Mouse (Mus musculus) myocyte (in vitro differentiated cells): ENCODE data around the gene Atp1b1.

Experiments used
- CEBPB ChIP-seq: IDR thresholded peaks from 2 replicates; pipeline ENCODE4 v1.6.1; 2011; ENCODE audit warnings: mild to moderate bottlenecking, moderate library complexity; ENCODE audit not compliant: poor library complexity, insufficient read depth, severe bottlenecking
- E2F4 ChIP-seq: IDR thresholded peaks from one replicate; pipeline ENCODE4 v1.6.1; 2011; ENCODE audit warnings: mild to moderate bottlenecking, control low read depth, moderate library complexity; ENCODE audit not compliant: insufficient read depth
- MAX ChIP-seq: IDR thresholded peaks from one replicate; pipeline ENCODE4 v1.6.1; 2011; ENCODE audit warnings: low read depth, mild to moderate bottlenecking, control low read depth
- MYOD1 ChIP-seq, 3 experiments: IDR thresholded peaks; one replicate each; pipeline ENCODE4 v1.6.1; 2011; ENCODE audit warnings: control low read depth in 2 of 3, low read depth in 2 of 3, mild to moderate bottlenecking in 2 of 3, moderate library complexity in 1 of 3; ENCODE audit not compliant: insufficient read length in 2 of 3, control insufficient read depth in 1 of 3
- MYOG ChIP-seq, 3 experiments: IDR thresholded peaks; one replicate each; pipeline ENCODE4 v1.6.1; 2011; ENCODE audit warnings: control low read depth in 2 of 3, low read depth in 2 of 3, mild to moderate bottlenecking in 2 of 3; ENCODE audit not compliant: insufficient read length in 2 of 3, control insufficient read depth in 1 of 3, insufficient read depth in 1 of 3
- POLR2A ChIP-seq: IDR thresholded peaks from one replicate; pipeline ENCODE4 v1.6.1; 2011; ENCODE audit warnings: low read depth, mild to moderate bottlenecking, control low read depth, moderate library complexity; ENCODE audit not compliant: insufficient read length
- POLR2AphosphoS2 ChIP-seq: IDR thresholded peaks from one replicate; pipeline ENCODE4 v1.6.1; 2011; ENCODE audit warnings: low read depth, control low read depth; ENCODE audit not compliant: insufficient read length
- SRF ChIP-seq: IDR thresholded peaks from one replicate; pipeline ENCODE4 v1.6.1; 2011; ENCODE audit warnings: low read depth; ENCODE audit not compliant: control insufficient read depth, insufficient read length
- TCF12 ChIP-seq: IDR thresholded peaks from one replicate; pipeline ENCODE4 v1.6.1; 2011; ENCODE audit warnings: mild to moderate bottlenecking, control low read depth; ENCODE audit not compliant: poor library complexity, insufficient read depth, severe bottlenecking
- USF1 ChIP-seq: IDR thresholded peaks from one replicate; pipeline ENCODE4 v1.6.1; 2011; ENCODE audit warnings: low read depth, mild to moderate bottlenecking, control low read depth, moderate library complexity

- TF ChIP-seq MAX (no peak), CEBPB (no peak), POLR2AphosphoS2 (no peak), POLR2A (no peak), E2F4 (no peak), MYOD1 (IDR thresholded peaks at IDR 0.05; ENCODE audit: control insufficient read depth in 1 of 3, insufficient read length in 2 of 3, low read depth in 2 of 3) (no peak), USF1 (no peak), TCF12 (no peak), MYOG (IDR thresholded peaks at IDR 0.05; ENCODE audit: control insufficient read depth in 1 of 3, insufficient read depth in 1 of 3, insufficient read length in 2 of 3, low read depth in 2 of 3) (no peak), SRF (no peak)
These were observed 42.8 kb downstream of the Atp1b1 start for GRCm38 (mm10) chr1:164415347-164415751.
